Mouse (Mus musculus) limb, embryonic 14.5 days (tissue): Measurements from ENCODE around the gene Wfdc15b. TPM values are rescaled to one million over a fixed set of nuclear protein-coding genes. Genes with fewer than 3 reads are reported as not detected.

ENCODE experiments used
- ATAC-seq: fragments of 200-750 bp; cut with Nextera tagmentation; 2 replicates; pipeline ENCODE4 v1.8.0; 2017; ENCODE audit warnings: low read depth, moderate number of reproducible peaks, moderate TSS enrichment; ENCODE audit not compliant: low FRiP score
- DNase-seq: peaks from one replicate; pipeline ENCODE4 v3.0.0-alpha.2; 2015; ENCODE audit warnings: low spot score
- H3K27ac ChIP-seq: fragments of 300-500 bp; sonication (generic); replicated peaks from 2 replicates; pipeline ENCODE4 v1.5.1; 2014; ENCODE audit warnings: low read depth, mild to moderate bottlenecking, low read length, moderate library complexity, mixed read lengths
- H3K27me3 ChIP-seq: fragments of 300-500 bp; sonication (generic); 2 replicates; pipeline ENCODE4 v1.6.1; 2014; ENCODE audit warnings: low read length, mixed read lengths; ENCODE audit not compliant: control insufficient read depth, insufficient read depth
- H3K36me3 ChIP-seq: fragments of 300-500 bp; sonication (generic); 2 replicates; pipeline ENCODE4 v1.6.1; 2014; ENCODE audit warnings: mild to moderate bottlenecking, low read length, moderate library complexity, mixed read lengths; ENCODE audit not compliant: control insufficient read depth, insufficient read depth
- H3K4me1 ChIP-seq: fragments of 300-500 bp; sonication (generic); 2 replicates; pipeline ENCODE4 v1.6.1; 2014; ENCODE audit warnings: antibody characterized with exemption, low read length, mixed read lengths; ENCODE audit not compliant: control insufficient read depth, insufficient read depth
- H3K4me2 ChIP-seq: fragments of 300-500 bp; sonication (generic); replicated peaks from 2 replicates; pipeline ENCODE4 v1.6.1; 2014; ENCODE audit warnings: low read depth, mild to moderate bottlenecking, low read length, moderate library complexity; ENCODE audit not compliant: severe bottlenecking
- H3K4me3 ChIP-seq: fragments of 300-500 bp; sonication (generic); replicated peaks from 2 replicates; pipeline ENCODE4 v1.5.1; 2014; ENCODE audit warnings: low read length
- H3K9ac ChIP-seq: fragments of 300-500 bp; sonication (generic); 2 replicates; pipeline ENCODE4 v1.6.1; 2014; ENCODE audit warnings: mild to moderate bottlenecking, low read depth, low read length, moderate library complexity; ENCODE audit not compliant: severe bottlenecking
- H3K9me3 ChIP-seq: fragments of 300-500 bp; sonication (generic); 2 replicates; pipeline ENCODE4 v1.6.1; 2016; ENCODE audit warnings: low read length; ENCODE audit not compliant: control insufficient read depth
- POLR2A ChIP-seq: fragments of 200-500 bp; IDR thresholded peaks from 2 replicates; pipeline ENCODE4 v1.8.0; 2012; ENCODE audit warnings: inconsistent platforms, mild to moderate bottlenecking, moderate library complexity, borderline replicate concordance; ENCODE audit not compliant: insufficient read depth, insufficient read length; ENCODE audit errors: extremely low read depth
- WGBS: fragments of 180-500 bp; shearing (Covaris S2); extraction: QIAGEN DNeasy Blood & Tissue Kit; methylation state at CpG from one replicate; pipeline ENCODE4 v1.1.7; 2014; 5-methylcytosine and 5-hydroxymethylcytosine counted together
- polyA plus RNA-seq, 2 experiments: library from polyadenylated mRNA; depleted of rRNA in 1 of 2; stranded (reverse) in 1 of 2; unstranded in 1 of 2; fragments of >200 nt; fragmentation: Nextera tagmentation in 1 of 2; extraction: Ambion mirVana in 1 of 2; gene quantifications; 2 replicates each; pipeline versions ENCODE4 v1.2.1 to v1.2.3; 2012 to 2014

Gene Wfdc15b
- polyA plus RNA-seq, 2 experiments: not detected

DNA sequence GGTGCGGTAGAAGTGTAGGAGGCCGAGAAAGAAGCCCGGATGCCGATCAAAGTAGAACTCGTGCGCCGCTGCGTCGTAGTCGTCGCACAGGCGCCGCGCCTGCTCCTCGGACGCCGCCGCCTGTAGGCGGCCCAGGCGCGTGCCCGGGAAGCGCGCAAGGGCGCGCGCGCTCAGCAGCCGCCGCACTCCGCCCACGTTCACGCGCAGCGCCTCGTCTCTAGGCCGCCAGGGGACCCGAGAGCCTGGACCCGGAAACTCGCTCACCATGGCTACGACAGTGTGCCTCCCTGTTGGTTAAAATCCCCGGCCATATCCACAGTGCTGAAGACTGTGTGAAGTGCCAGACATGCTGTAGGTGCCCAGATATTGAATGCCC is 52.9 kb downstream of the Wfdc15b start:
- no peak for DNase-seq
- no peak overlapping the region for H3K27ac ChIP-seq
- 8% methylated on average over 38 of the region's 42 CpGs for WGBS

GRCm38 (mm10) chr2:164167752-164168570 is 53.5 kb downstream of the Wfdc15b start:
- TF ChIP-seq POLR2A: no peak

More for the DNA sequence above, 52.9 kb downstream of the Wfdc15b start:
- Histone ChIP-seq H3K27me3 (peaks cover 65% of the 10 kb centered on the region), H3K36me3 (peaks cover 2% of the 10 kb centered on the region; the same call in 1 of the 2 replicates), H3K4me3 (peak overlapping the region; percentile 39), H3K4me1 (peaks cover 15% of the 10 kb centered on the region), H3K9ac (peak overlapping the region; percentile 46), H3K4me2 (peak overlapping the region; percentile 73), H3K9me3 (no peaks in the 10 kb centered on the region)
- ATAC-seq: no peak
- TF ChIP-seq POLR2A: no peak

DNA sequence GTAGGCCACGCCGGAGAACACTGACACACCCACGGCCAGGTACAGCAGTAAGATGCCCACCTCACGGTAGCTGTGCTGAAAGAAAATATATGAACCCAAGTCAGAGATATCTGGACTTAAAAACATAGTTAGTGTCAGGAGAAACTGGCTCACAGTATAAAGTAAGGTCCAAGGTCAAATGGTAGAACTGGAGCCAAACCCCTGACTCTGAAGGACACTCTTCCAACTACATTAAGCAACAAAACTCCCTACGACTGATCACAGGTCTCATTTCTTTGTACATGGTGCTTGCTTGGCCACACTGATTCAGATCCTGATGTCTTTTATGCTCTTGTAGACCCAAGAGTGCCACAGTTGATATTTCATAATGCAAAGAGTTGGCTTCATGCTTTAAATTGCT is 56.5 kb downstream of the Wfdc15b start:
- Histone ChIP-seq H3K4me3 (no peak overlapping the region), H3K9me3 (no peaks in the 10 kb centered on the region), H3K9ac (no peak overlapping the region), H3K36me3 (peaks cover 2% of the 10 kb centered on the region; the same call in 1 of the 2 replicates), H3K27me3 (peaks cover 44% of the 10 kb centered on the region), H3K4me1 (peaks cover 5% of the 10 kb centered on the region), H3K27ac (no peak overlapping the region), H3K4me2 (no peak overlapping the region)
- no peak for TF ChIP-seq POLR2A
- ATAC-seq (no peak), DNase-seq (no peak)
- WGBS: 89% methylated on average over 5 of the region's 5 CpGs

More at GRCm38 (mm10) chr2:164167752-164168570, 53.5 kb downstream of the Wfdc15b start:
- Histone ChIP-seq H3K4me2 (peak overlapping the region; percentile 73), H3K4me3 (peak overlapping the region; percentile 39), H3K4me1 (peaks cover 15% of the 10 kb centered on the region), H3K36me3 (peaks cover 2% of the 10 kb centered on the region; the same call in 1 of the 2 replicates), H3K27ac (no peak overlapping the region), H3K27me3 (peaks cover 65% of the 10 kb centered on the region), H3K9me3 (no peaks in the 10 kb centered on the region), H3K9ac (peak overlapping the region; percentile 46)
- ATAC-seq (peak; percentile 31; the same call in 1 of the 2 replicates), DNase-seq (no peak)
- 12% methylated on average over 82 of the region's 90 CpGs for WGBS

Other genes with a start within 250 kb of the Wfdc15b start
- gene Ywhab, start 226.7 kb downstream of the Wfdc15b start, polyA plus RNA-seq (2012; rRNA removed): 106 and 126 TPM in 2 replicates
- gene Ywhab, start 226.7 kb downstream of the Wfdc15b start, polyA plus RNA-seq (2014; fragmentation: Nextera tagmentation; extraction: Ambion mirVana): 277 and 283 TPM in 2 replicates
- 2.2 and 3.4 TPM in 2 replicates for gene Pabpc1l, start 196.2 kb downstream of the Wfdc15b start, polyA plus RNA-seq (2012; rRNA removed)
- 2.4 and 2.6 TPM in 2 replicates for gene Pabpc1l, start 196.2 kb downstream of the Wfdc15b start, polyA plus RNA-seq (2014; fragmentation: Nextera tagmentation; extraction: Ambion mirVana)
- 16.1 and 16.8 TPM in 2 replicates for gene Stk4, start 151.3 kb downstream of the Wfdc15b start, polyA plus RNA-seq (2012; rRNA removed)
- gene Stk4, start 151.3 kb downstream of the Wfdc15b start, polyA plus RNA-seq (2014; fragmentation: Nextera tagmentation; extraction: Ambion mirVana): 23.2 and 25.5 TPM in 2 replicates
- gene Tomm34, start 150.5 kb downstream of the Wfdc15b start, polyA plus RNA-seq (2012; rRNA removed): 39.1 and 42.9 TPM in 2 replicates
- 50.1 and 53.5 TPM in 2 replicates for gene Tomm34, start 150.5 kb downstream of the Wfdc15b start, polyA plus RNA-seq (2014; fragmentation: Nextera tagmentation; extraction: Ambion mirVana)
- 6.8 and 11.2 TPM in 2 replicates for gene Kcns1, start 50.5 kb downstream of the Wfdc15b start, polyA plus RNA-seq (2012; rRNA removed)
- gene Kcns1, start 50.5 kb downstream of the Wfdc15b start, polyA plus RNA-seq (2014; fragmentation: Nextera tagmentation; extraction: Ambion mirVana): 2.7 and 3.2 TPM in 2 replicates
- 0.08 TPM in 1 of 2 replicates, not detected in the other for gene Wfdc5, start 38.9 kb downstream of the Wfdc15b start, polyA plus RNA-seq (2012; rRNA removed)
- 0.33 and 0.77 TPM in 2 replicates for gene Wfdc5, start 38.9 kb downstream of the Wfdc15b start, polyA plus RNA-seq (2014; fragmentation: Nextera tagmentation; extraction: Ambion mirVana)
- 0.30 and 0.32 TPM in 2 replicates for gene Wfdc12, start 31.1 kb downstream of the Wfdc15b start, polyA plus RNA-seq (2012; rRNA removed)
- not detected in 2 replicates for gene Wfdc12, start 31.1 kb downstream of the Wfdc15b start, polyA plus RNA-seq (2014; fragmentation: Nextera tagmentation; extraction: Ambion mirVana)
- not detected in 2 replicates for gene Wfdc15a, start 21.5 kb downstream of the Wfdc15b start, polyA plus RNA-seq (2012; rRNA removed)
- not detected in 2 replicates for gene Wfdc15a, start 21.5 kb downstream of the Wfdc15b start, polyA plus RNA-seq (2014; fragmentation: Nextera tagmentation; extraction: Ambion mirVana)
- not detected in 2 replicates for gene Svs2, start 16.8 kb upstream of the Wfdc15b start, polyA plus RNA-seq (2012; rRNA removed)
- gene Svs2, start 16.8 kb upstream of the Wfdc15b start, polyA plus RNA-seq (2014; fragmentation: Nextera tagmentation; extraction: Ambion mirVana): not detected in 2 replicates
- not detected in 2 replicates for gene Svs3b, start 35.0 kb upstream of the Wfdc15b start, polyA plus RNA-seq (2012; rRNA removed)
- not detected in 2 replicates for gene Svs3b, start 35.0 kb upstream of the Wfdc15b start, polyA plus RNA-seq (2014; fragmentation: Nextera tagmentation; extraction: Ambion mirVana)
- gene Svs4, start 56.8 kb upstream of the Wfdc15b start, polyA plus RNA-seq (2012; rRNA removed): not detected in 2 replicates
- gene Svs4, start 56.8 kb upstream of the Wfdc15b start, polyA plus RNA-seq (2014; fragmentation: Nextera tagmentation; extraction: Ambion mirVana): not detected in 2 replicates
- not detected in 2 replicates for gene Svs3a, start 67.6 kb upstream of the Wfdc15b start, polyA plus RNA-seq (2012; rRNA removed)
- not detected in 2 replicates for gene Svs3a, start 67.6 kb upstream of the Wfdc15b start, polyA plus RNA-seq (2014; fragmentation: Nextera tagmentation; extraction: Ambion mirVana)
- not detected in 2 replicates for gene Svs6, start 95.1 kb upstream of the Wfdc15b start, polyA plus RNA-seq (2012; rRNA removed)
- not detected in 2 replicates for gene Svs6, start 95.1 kb upstream of the Wfdc15b start, polyA plus RNA-seq (2014; fragmentation: Nextera tagmentation; extraction: Ambion mirVana)
- gene Svs5, start 111.1 kb upstream of the Wfdc15b start, polyA plus RNA-seq (2012; rRNA removed): not detected in 2 replicates
- gene Svs5, start 111.1 kb upstream of the Wfdc15b start, polyA plus RNA-seq (2014; fragmentation: Nextera tagmentation; extraction: Ambion mirVana): not detected in 2 replicates
- 3.9 and 5.1 TPM in 2 replicates for gene Slpi, start 167.4 kb upstream of the Wfdc15b start, polyA plus RNA-seq (2012; rRNA removed)
- gene Slpi, start 167.4 kb upstream of the Wfdc15b start, polyA plus RNA-seq (2014; fragmentation: Nextera tagmentation; extraction: Ambion mirVana): 1.1 and 2.1 TPM in 2 replicates
- gene Rbpjl, start 181.5 kb upstream of the Wfdc15b start, polyA plus RNA-seq (2012; rRNA removed): 2.7 and 3.9 TPM in 2 replicates
- 0.45 and 0.76 TPM in 2 replicates for gene Rbpjl, start 181.5 kb upstream of the Wfdc15b start, polyA plus RNA-seq (2014; fragmentation: Nextera tagmentation; extraction: Ambion mirVana)
- 362 and 495 TPM in 2 replicates for gene Matn4, start 183.5 kb upstream of the Wfdc15b start, polyA plus RNA-seq (2012; rRNA removed)
- 30.2 and 39.9 TPM in 2 replicates for gene Matn4, start 183.5 kb upstream of the Wfdc15b start, polyA plus RNA-seq (2014; fragmentation: Nextera tagmentation; extraction: Ambion mirVana)
- gene Sdc4, start 222.2 kb upstream of the Wfdc15b start, polyA plus RNA-seq (2012; rRNA removed): 27.4 and 29.7 TPM in 2 replicates
- 65.9 and 68.2 TPM in 2 replicates for gene Sdc4, start 222.2 kb upstream of the Wfdc15b start, polyA plus RNA-seq (2014; fragmentation: Nextera tagmentation; extraction: Ambion mirVana)
- 48.4 and 68.8 TPM in 2 replicates for gene Sys1, start 235.3 kb upstream of the Wfdc15b start, polyA plus RNA-seq (2012; rRNA removed)
- 73.1 TPM in 2 replicates for gene Sys1, start 235.3 kb upstream of the Wfdc15b start, polyA plus RNA-seq (2014; fragmentation: Nextera tagmentation; extraction: Ambion mirVana)
- 9.0 and 10.4 TPM in 2 replicates for gene Gm20458, start 239.3 kb upstream of the Wfdc15b start, polyA plus RNA-seq (2012; rRNA removed)
- gene Gm20458, start 239.3 kb upstream of the Wfdc15b start, polyA plus RNA-seq (2014; fragmentation: Nextera tagmentation; extraction: Ambion mirVana): 12.2 and 14.3 TPM in 2 replicates